Mouse (Mus musculus): ENCODE measurements around the gene Fto.

- no peak for TF ChIP-seq CTCF (IDR thresholded peaks at IDR 0.05; ENCODE audit: extremely low read depth, insufficient read depth, insufficient read length, insufficient replicate concordance)
- no peak for TF ChIP-seq POLR2A (IDR thresholded peaks at IDR 0.05; ENCODE audit: low read depth, low read length)
Observed at GRCm38 (mm10) chr8:91593202-91593781, 280.0 kb downstream of the Fto start.
